Mouse (Mus musculus) frontal cortex, adult (tissue): Measurements from ENCODE around the gene Cox10.
A peak's percentile ranks its signal among the peaks of the same experiment; 100 is the strongest.

ENCODE experiments used
- ATAC-seq: cut with Nextera tagmentation; 2 replicates; pipeline ENCODE4 v1.9.2; 2017; ENCODE audit warnings: mild to moderate bottlenecking, moderate library complexity, mixed read lengths; ENCODE audit not compliant: low TSS enrichment

Gene Cox10

GRCm38 (mm10) chr11:63999431-63999830 is 79.8 kb downstream of the Cox10 start:
- no peak for ATAC-seq

- no peak for ATAC-seq
Observed at GRCm38 (mm10) chr11:63991958-63992357, 87.3 kb downstream of the Cox10 start.

GRCm38 (mm10) chr11:63990759-63991158 is 88.5 kb downstream of the Cox10 start:
- no peak for ATAC-seq

- ATAC-seq, result no peak
Observed at GRCm38 (mm10) chr11:63990311-63990710, 89.0 kb downstream of the Cox10 start.

- no peak for ATAC-seq
Observed at GRCm38 (mm10) chr11:63988991-63989860, 90.0 kb downstream of the Cox10 start.

GRCm38 (mm10) chr11:63988031-63988665 is 91.1 kb downstream of the Cox10 start:
- ATAC-seq, result no peak

- no peak for ATAC-seq
Observed at GRCm38 (mm10) chr11:63986710-63987109, 92.6 kb downstream of the Cox10 start.

GRCm38 (mm10) chr11:63985481-63985880 is 93.8 kb downstream of the Cox10 start:
- ATAC-seq, result no peak

- ATAC-seq, result no peak
Observed at GRCm38 (mm10) chr11:63984622-63985168, 94.6 kb downstream of the Cox10 start.

GRCm38 (mm10) chr11:63977741-63978140 is 101.5 kb downstream of the Cox10 start:
- ATAC-seq, result no peak

- no peak for ATAC-seq
Observed at GRCm38 (mm10) chr11:63976775-63977174, 102.5 kb downstream of the Cox10 start.

- no peak for ATAC-seq
Observed at GRCm38 (mm10) chr11:63975260-63975899, 103.9 kb downstream of the Cox10 start.

GRCm38 (mm10) chr11:63973973-63974372 is 105.3 kb downstream of the Cox10 start:
- no peak for ATAC-seq

- ATAC-seq, result no peak
Observed at GRCm38 (mm10) chr11:63971462-63971861, 107.8 kb downstream of the Cox10 start.

GRCm38 (mm10) chr11:63970818-63971217 is 108.5 kb downstream of the Cox10 start:
- ATAC-seq, result no peak

GRCm38 (mm10) chr11:63969205-63969910 is 109.9 kb downstream of the Cox10 start:
- ATAC-seq, result no peak

- ATAC-seq, result no peak
Observed at GRCm38 (mm10) chr11:63968388-63969035, 110.8 kb downstream of the Cox10 start.

- no peak for ATAC-seq
Observed at GRCm38 (mm10) chr11:63967641-63968387, 111.5 kb downstream of the Cox10 start.

GRCm38 (mm10) chr11:63965437-63965836 is 113.8 kb downstream of the Cox10 start:
- peak; percentile 21 for ATAC-seq

- ATAC-seq, result no peak
Observed at GRCm38 (mm10) chr11:63957207-63957606, 122.1 kb downstream of the Cox10 start.
